Mouse (Mus musculus) heart, adult 2 months (tissue): ENCODE data around the gene Fam129b. TPM values are rescaled to one million over a fixed set of nuclear protein-coding genes. Genes with fewer than 3 reads are reported as not detected.

ENCODE experiments used
- DNase-seq, 2 experiments: peaks; one replicate each; pipeline ENCODE4 v3.0.0; 2021
- H3K27ac ChIP-seq: fragments of 200-600 bp; 2 replicates; pipeline ENCODE4 v1.8.1; 2022
- H3K27me3 ChIP-seq: fragments of 200-500 bp; 2 replicates; pipeline ENCODE4 v1.6.1; 2012; ENCODE audit warnings: mild to moderate bottlenecking, low read length, inconsistent platforms, mixed read lengths; ENCODE audit not compliant: control insufficient read depth, insufficient read depth
- H3K36me3 ChIP-seq: fragments of 200-500 bp; 2 replicates; pipeline ENCODE4 v1.6.1; 2012; ENCODE audit warnings: low read length, inconsistent platforms; ENCODE audit not compliant: control insufficient read depth, insufficient read depth
- H3K4me1 ChIP-seq: fragments of 200-500 bp; 2 replicates; pipeline ENCODE4 v1.6.1; 2011; ENCODE audit warnings: low read length; ENCODE audit not compliant: control insufficient read depth, insufficient read depth
- H3K4me3 ChIP-seq: fragments of 200-600 bp; 2 replicates; pipeline ENCODE4 v1.8.1; 2022
- H3K79me2 ChIP-seq: fragments of 200-500 bp; replicated peaks from 2 replicates; pipeline ENCODE4 v1.6.1; 2012; ENCODE audit warnings: mild to moderate bottlenecking, inconsistent platforms, low read length, moderate library complexity, mixed read lengths; ENCODE audit not compliant: control insufficient read depth, insufficient read depth
- H3K9ac ChIP-seq: fragments of 200-500 bp; 2 replicates; pipeline ENCODE4 v1.6.1; 2012; ENCODE audit warnings: low read depth, mild to moderate bottlenecking, control low read depth, inconsistent platforms, low read length, mixed read lengths
- CTCF ChIP-seq: fragments of 200-600 bp; IDR thresholded peaks from 2 replicates; pipeline ENCODE4 v1.8.1; 2022; ENCODE audit warnings: antibody characterized with exemption, mild to moderate bottlenecking, moderate library complexity
- EP300 ChIP-seq: fragments of 200-500 bp; IDR thresholded peaks from 2 replicates; pipeline ENCODE4 v1.6.1; 2011; ENCODE audit warnings: low read depth, low read length, control low read depth; ENCODE audit not compliant: insufficient read depth
- POLR2A ChIP-seq: fragments of 200-500 bp; IDR thresholded peaks from 2 replicates; pipeline ENCODE4 v1.6.1; 2011; ENCODE audit warnings: mild to moderate bottlenecking, low read depth, low read length, control low read depth; ENCODE audit not compliant: insufficient read depth
- WGBS: fragments of 180-500 bp; shearing (Covaris S2); methylation state at CpG from one replicate; pipeline ENCODE4 v1.1.7; 2018; 5-methylcytosine and 5-hydroxymethylcytosine counted together
- intact Hi-C: fragments of 180-260 bp; cut with DNase I; formaldehyde crosslinking; loops from one replicate; pipeline ENCODE4 v1.15.1; 2025
- polyA plus RNA-seq: library from polyadenylated mRNA; depleted of rRNA; stranded (reverse); fragments of >200 nt; gene quantifications from 2 replicates; pipeline ENCODE4 v1.2.3, GENCODE M21; 2012
- total RNA-seq, 2 experiments: library from RNA; stranded (reverse); gene quantifications; 2 replicates each; pipeline ENCODE4 v1.2.3; 2021

Fam129b gene
- total and polyA plus RNA-seq, 3 experiments = 19.5 to 21.0 (median 20.0) TPM

DNA sequence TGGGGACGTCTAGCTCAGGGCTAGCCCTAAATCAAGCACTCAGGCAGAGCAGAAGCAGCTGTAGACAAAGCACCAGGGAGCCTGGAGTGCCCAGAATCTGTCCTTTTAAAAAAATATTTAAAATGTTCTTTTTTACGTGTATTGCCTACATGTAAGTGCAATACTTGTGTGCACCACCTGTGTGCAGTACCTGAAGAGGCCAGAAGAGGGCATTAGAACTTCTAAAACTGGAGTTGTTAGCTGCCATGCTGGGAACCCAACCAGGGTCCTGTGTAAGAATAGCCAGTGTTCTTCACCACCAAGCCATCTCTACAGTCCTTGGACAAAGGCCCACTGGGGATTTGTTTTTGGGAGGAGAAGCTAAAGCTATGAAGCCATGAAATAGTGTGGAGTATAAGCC lies 78.7 kb downstream of the Fam129b start:
- Histone ChIP-seq H3K4me3 (no peak overlapping the region), H3K4me1 (no peaks in the 10 kb centered on the region), H3K27ac (no peak overlapping the region), H3K27me3 (no peaks in the 10 kb centered on the region), H3K79me2 (no peaks in the 10 kb centered on the region), H3K36me3 (no peaks in the 10 kb centered on the region), H3K9ac (no peak overlapping the region)
- 96% methylated on average over 2 of the region's 2 CpGs for WGBS
- intact Hi-C loops = no loop called here
- TF ChIP-seq POLR2A = no peak
- peak; percentile 54 for TF ChIP-seq CTCF
- no peak for DNase-seq

DNA sequence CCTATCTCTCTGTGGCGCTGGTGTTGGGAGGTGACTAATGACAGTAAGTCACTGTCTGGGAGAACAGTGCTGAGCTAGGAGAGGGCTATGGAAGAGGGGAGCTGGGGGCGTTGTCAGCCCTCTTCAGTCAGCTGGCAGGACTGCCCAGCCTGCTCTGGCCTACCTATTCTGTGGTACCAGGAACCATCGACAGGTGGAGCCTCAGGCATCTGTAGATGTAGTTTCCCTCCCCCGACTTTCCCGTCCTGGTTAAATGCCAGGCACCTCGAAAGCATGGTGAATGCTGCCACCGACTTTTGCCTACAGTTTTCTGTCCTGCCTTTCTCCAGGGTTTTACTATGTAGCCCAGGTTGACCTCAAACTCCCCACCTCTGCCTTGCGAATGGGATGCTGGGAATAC lies 81.4 kb downstream of the Fam129b start:
- no peak overlapping the region for H3K27ac ChIP-seq
- no peaks in the 10 kb centered on the region for H3K27me3 ChIP-seq
- H3K4me3 ChIP-seq = no peak overlapping the region
- WGBS = 57% methylated on average over 8 of the region's 8 CpGs
- H3K79me2 ChIP-seq = no peaks in the 10 kb centered on the region
- intact Hi-C loops = no loop called here
- TF ChIP-seq CTCF (peak; percentile 22; the same call in 1 of the 2 replicates), EP300 (no peak), POLR2A (no peak)
- no peak overlapping the region for H3K9ac ChIP-seq
- no peak for DNase-seq
- no peaks in the 10 kb centered on the region for H3K36me3 ChIP-seq
- peaks cover 5% of the 10 kb centered on the region for H3K4me1 ChIP-seq

- TF ChIP-seq CTCF (no peak), EP300 (no peak), POLR2A (no peak)
- H3K4me3 ChIP-seq = no peak overlapping the region
- intact Hi-C loops = no loop called here
- WGBS = 75% methylated on average over 4 of the region's 4 CpGs
- no peaks in the 10 kb centered on the region for H3K36me3 ChIP-seq
- H3K4me1 ChIP-seq = peaks cover 5% of the 10 kb centered on the region
- no peaks in the 10 kb centered on the region for H3K79me2 ChIP-seq
- no peak overlapping the region for H3K9ac ChIP-seq
- no peak overlapping the region for H3K27ac ChIP-seq
- no peak for DNase-seq
- no peaks in the 10 kb centered on the region for H3K27me3 ChIP-seq
These were observed 84.4 kb downstream of the Fam129b start for GRCm38 (mm10) chr2:32960273-32960672.

DNA sequence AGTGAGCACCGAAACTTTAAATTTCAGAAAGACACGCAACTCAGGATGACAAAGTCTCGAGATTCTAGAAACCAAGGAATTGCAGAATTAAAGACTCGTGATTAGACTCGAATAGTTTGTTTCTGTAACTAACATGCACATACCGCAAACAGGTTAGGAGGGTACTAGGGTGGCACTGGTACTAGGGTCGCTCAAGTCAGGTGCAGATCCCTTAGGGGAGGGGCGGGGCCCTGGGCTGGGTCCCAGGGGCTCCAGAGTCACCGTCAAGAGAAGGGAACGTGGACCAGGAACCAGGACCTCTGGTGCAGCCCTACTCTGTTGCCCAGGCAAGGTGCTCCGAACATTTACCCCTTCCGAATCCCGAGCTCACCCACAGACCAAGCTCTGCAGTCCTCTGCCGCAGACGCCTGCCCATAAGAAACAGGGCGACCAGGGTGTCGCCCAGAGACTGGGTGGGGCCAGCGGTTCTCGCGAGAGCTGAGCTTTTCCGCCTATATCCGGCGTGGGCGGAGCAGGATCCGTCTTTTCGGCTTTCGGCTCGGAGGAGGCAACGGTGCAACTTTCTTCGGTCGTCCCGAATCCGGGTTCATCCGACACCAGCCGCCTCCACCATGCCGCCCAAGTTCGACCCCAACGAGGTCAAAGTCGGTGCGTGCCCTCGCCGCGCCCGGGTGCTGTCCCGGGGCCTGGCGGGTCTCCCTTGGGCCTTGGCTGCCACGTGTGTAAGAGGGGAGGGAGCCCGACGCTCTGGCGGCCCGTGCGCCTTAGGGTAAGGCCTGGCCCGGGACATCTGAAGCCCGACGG lies 85.5 kb downstream of the Fam129b start, which contains the start of the genes Rpl12 and Lrsam1:
Rpl12 (plus strand) TSS at position 368 of the 804 bp plus-strand sequence.
Lrsam1 (minus strand) TSS at position 423 of the 804 bp plus-strand sequence.
- peak; percentile 64; the same call in 1 of the 2 replicates for TF ChIP-seq EP300
- no peak for TF ChIP-seq CTCF
- peak; percentile 93 for TF ChIP-seq POLR2A
- intact Hi-C loops = no loop called here
- peak within 1 kb of the TSS; percentile 71 for H3K9ac ChIP-seq
- H3K4me1 ChIP-seq = peaks cover 5% of the 10 kb centered on the region
- H3K27me3 ChIP-seq = no peaks in the 10 kb centered on the region
- DNase-seq = peak; percentile 95 to 97
- no peaks in the 10 kb centered on the region for H3K36me3 ChIP-seq
- peak within 1 kb of the TSS; percentile 75 for H3K4me3 ChIP-seq
- peak within 1 kb of the TSS; percentile 75 for H3K27ac ChIP-seq
- H3K79me2 ChIP-seq = no peaks in the 10 kb centered on the region
- WGBS = 2% methylated on average over 55 of the region's 55 CpGs

DNA sequence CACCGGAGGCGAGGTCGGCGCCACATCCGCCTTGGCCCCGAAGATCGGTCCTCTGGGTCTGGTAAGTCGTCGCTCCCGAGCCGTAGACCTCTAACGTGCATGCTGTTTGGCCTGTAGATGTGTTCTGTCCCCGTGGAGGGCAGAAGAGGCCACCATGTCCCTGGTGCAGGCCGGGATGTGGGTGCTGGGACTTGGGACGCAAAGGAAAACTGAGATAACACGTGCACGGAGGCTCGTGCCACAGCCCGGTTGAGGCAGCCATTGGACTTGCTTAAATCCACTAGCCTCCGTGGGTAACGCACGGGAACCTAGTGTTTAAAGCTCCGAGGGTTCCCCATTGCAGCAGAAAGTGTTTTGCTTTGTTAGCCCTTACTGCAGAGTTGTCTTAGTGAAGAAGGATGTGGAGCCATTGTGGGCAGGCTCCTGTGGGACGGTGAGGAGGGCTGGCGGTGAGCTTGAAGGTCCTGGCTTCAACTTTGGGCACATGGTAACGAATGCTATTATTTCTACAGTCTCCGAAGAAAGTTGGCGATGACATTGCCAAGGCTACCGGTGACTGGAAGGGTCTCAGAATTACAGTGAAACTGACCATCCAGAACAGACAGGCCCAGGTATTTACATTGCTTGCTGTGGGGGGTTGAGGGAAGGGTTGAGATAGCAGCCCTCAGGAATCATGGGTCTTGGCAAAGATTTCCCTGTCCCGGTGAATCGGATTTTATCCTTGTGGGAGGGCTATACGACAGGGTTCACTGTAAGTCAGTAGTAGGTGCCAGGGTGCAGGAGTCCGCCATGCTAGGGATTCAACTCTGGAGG lies 86.4 kb downstream of the Fam129b start:
- Histone ChIP-seq H3K9ac (peak overlapping the region; percentile 71), H3K27me3 (no peaks in the 10 kb centered on the region), H3K79me2 (no peaks in the 10 kb centered on the region), H3K4me1 (peaks cover 5% of the 10 kb centered on the region), H3K36me3 (no peaks in the 10 kb centered on the region), H3K4me3 (peak overlapping the region; percentile 75), H3K27ac (peak overlapping the region; percentile 55)
- TF ChIP-seq POLR2A = no peak
- 4% methylated on average over 33 of the region's 33 CpGs for WGBS
- intact Hi-C loops = no loop called here
- no peak for DNase-seq

DNA sequence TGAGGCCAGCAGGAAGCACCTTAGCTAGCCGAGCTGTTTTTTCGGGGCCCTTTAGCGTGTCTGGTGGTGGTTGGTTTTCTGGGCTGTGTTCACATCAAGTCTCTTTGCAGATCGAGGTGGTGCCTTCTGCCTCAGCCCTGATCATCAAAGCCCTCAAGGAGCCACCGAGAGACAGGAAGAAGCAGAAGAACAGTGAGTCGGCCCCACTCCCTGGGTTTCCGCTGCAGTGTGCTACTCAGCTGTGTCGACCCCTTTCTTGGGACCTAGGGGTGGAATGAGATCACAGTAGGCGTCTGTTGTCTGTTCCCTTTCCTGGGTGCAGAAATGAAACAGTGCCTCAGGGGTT lies 86.9 kb downstream of the Fam129b start:
- Histone ChIP-seq H3K4me1 (peaks cover 8% of the 10 kb centered on the region), H3K79me2 (no peaks in the 10 kb centered on the region), H3K4me3 (peak overlapping the region; percentile 75), H3K36me3 (no peaks in the 10 kb centered on the region), H3K9ac (no peak overlapping the region), H3K27ac (no peak overlapping the region), H3K27me3 (no peaks in the 10 kb centered on the region)
- DNase-seq = no peak
- 18% methylated on average over 9 of the region's 9 CpGs for WGBS
- intact Hi-C loops = no loop called here
- TF ChIP-seq CTCF (no peak), POLR2A (no peak), EP300 (no peak)
